Mouse (Mus musculus) granulocyte monocyte progenitor cell, adult 5-6 weeks (primary cell): ENCODE data around the gene Csn1s2a. TPM values are rescaled to one million over a fixed set of nuclear protein-coding genes. Genes with fewer than 3 reads are reported as not detected.
"Not testable (repeated sequence)": the region's sequence is repeated elsewhere in the genome, so short reads cannot be mapped to it uniquely, and the experiment has no call there.

ENCODE experiments used
- ATAC-seq: replicated peaks from 2 replicates; pipeline ENCODE4 v1.8.0; 2016; ENCODE audit warnings: mild to moderate bottlenecking, moderate TSS enrichment, inconsistent platforms; ENCODE audit not compliant: poor library complexity, severe bottlenecking
- total RNA-seq, 2 experiments: library from RNA; stranded (forward) in 1 of 2; stranded (reverse) in 1 of 2; fragments of 200-712, 200-1000 nt in 1 of 2; fragments of >200 nt in 1 of 2; fragmentation: Nextera tagmentation in 1 of 2; gene quantifications; 2 replicates each; pipeline ENCODE4 v1.2.3; 2014 to 2017

Gene Csn1s2a
- not detected in 2 replicates for total RNA-seq (2014; fragmentation: Nextera tagmentation)
- total RNA-seq (2017), result not detected in 2 replicates

DNA sequence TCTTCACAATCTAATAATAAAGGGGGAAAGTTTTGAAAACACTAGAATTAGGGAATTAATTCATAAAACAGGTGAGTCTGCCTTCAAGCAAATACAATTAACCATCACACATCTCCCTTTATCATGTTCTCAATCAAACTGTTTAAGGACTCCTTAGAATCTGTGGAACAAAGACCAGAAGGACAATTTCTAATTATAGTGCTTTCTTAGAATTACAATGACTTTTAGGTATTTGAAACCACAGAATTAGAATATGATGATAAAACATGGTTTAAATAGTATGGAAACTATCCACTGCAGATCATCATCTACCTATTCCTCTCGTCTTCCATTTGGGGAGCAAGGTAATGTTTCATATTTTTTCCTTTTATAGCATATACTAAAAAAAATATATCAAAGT lies at the start of gene Csn1s2a:
Csn1s2a (plus strand) TSS at position 301 of the 400 bp plus-strand sequence.
- ATAC-seq, result no peak

GRCm38 (mm10) chr5:87734821-87735220 lies 39.5 kb upstream of the Csn1s2a start:
- ATAC-seq, result no peak

GRCm38 (mm10) chr5:87753471-87753870 lies 20.9 kb upstream of the Csn1s2a start:
- no peak for ATAC-seq

- ATAC-seq, result no peak
Observed at GRCm38 (mm10) chr5:87764546-87764945, 9.8 kb upstream of the Csn1s2a start.

DNA sequence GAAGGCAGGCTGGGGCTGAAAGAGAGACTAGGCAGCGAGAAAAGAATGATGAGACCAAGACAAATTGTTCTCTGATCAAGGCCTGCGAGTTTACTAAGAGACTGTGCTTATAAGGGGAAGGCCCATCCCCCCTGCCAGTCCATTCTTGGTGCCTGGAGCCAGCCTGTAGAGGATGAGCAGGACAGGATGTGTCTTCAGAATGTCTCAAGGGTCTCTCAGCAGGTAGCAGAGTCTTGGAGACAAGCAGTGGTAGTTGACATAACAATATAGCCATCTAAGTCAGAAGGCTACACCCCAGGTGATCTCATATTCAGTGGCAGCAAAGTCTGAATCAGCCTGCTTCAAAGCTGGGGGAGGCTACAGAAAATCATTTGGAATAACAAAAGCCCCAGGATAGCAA lies 2.2 kb upstream of the Csn1s2a start:
- ATAC-seq, result not testable (repeated sequence)

- no peak for ATAC-seq
Observed at GRCm38 (mm10) chr5:87782731-87783130, 8.4 kb downstream of the Csn1s2a start.

- no peak for ATAC-seq
Observed at GRCm38 (mm10) chr5:87807782-87808181, 33.4 kb downstream of the Csn1s2a start, which contains the start of gene Csn1s2b. Gene Csn1s2b, plus strand, starts transcription at chr5:87808082.

DNA sequence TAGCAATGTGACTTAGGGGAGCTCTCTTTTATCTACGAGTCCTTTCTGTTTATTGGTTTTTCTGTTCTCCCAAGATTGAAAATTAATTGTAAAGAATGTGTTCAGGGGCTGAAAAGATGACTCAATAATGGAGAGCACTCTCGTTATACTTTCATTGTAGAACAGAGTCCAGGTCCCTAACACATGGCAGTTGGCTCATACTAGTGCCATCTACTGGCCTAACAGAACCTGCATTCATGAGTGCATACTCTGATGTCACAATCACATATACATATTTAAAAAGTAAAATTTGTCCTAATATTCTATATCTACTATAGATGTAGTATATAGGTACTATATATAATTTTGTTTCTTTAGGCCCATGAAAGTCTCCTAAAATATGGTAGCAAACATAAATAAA lies 34.9 kb downstream of the Csn1s2a start:
- no peak for ATAC-seq

DNA sequence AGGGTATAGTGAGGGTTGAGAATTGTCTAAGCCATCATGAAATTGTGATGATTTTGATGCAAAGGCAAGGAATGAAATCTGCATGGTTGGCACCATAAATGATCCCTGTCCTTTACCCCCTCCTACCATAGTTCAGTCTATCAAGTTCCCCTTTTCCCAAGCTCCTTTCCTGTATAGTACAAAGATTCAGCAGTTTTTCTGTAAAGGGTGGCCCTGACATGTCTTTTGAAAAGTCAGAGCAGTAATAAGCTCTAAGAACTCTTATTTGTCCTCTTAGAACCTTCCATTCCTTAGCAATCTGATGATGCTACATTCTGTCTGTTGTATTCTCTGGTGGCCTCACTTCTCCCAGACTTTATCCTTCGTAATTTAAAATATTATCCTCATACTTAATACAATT lies 51.0 kb downstream of the Csn1s2a start, which contains the start of gene Prr27:
Prr27 (plus strand) TSS at position 301 of the 400 bp plus-strand sequence.
- ATAC-seq, result no peak

Other genes with a start within 250 kb of the Csn1s2a start
- gene Sult1b1, start 236.4 kb upstream of the Csn1s2a start, total RNA-seq (2014; fragmentation: Nextera tagmentation), result not detected in 2 replicates
- gene Sult1b1, start 236.4 kb upstream of the Csn1s2a start, total RNA-seq (2017), result not detected in 2 replicates
- not detected in 2 replicates for gene Sult1d1, start 205.5 kb upstream of the Csn1s2a start, total RNA-seq (2014; fragmentation: Nextera tagmentation)
- not detected in 2 replicates for gene Sult1d1, start 205.5 kb upstream of the Csn1s2a start, total RNA-seq (2017)
- gene Sult1e1, start 183.0 kb upstream of the Csn1s2a start, total RNA-seq (2014; fragmentation: Nextera tagmentation), result not detected in 2 replicates
- not detected in 2 replicates for gene Sult1e1, start 183.0 kb upstream of the Csn1s2a start, total RNA-seq (2017)
- not detected in 2 replicates for gene Csn1s1, start 108.4 kb upstream of the Csn1s2a start, total RNA-seq (2014; fragmentation: Nextera tagmentation)
- gene Csn1s1, start 108.4 kb upstream of the Csn1s2a start, total RNA-seq (2017), result not detected in 2 replicates
- not detected in 2 replicates for gene Csn2, start 74.9 kb upstream of the Csn1s2a start, total RNA-seq (2014; fragmentation: Nextera tagmentation)
- not detected in 2 replicates for gene Csn2, start 74.9 kb upstream of the Csn1s2a start, total RNA-seq (2017)
- not detected in 2 replicates for gene Csn1s2b, start 33.5 kb downstream of the Csn1s2a start, total RNA-seq (2014; fragmentation: Nextera tagmentation)
- not detected in 2 replicates for gene Csn1s2b, start 33.5 kb downstream of the Csn1s2a start, total RNA-seq (2017)
- gene Prr27, start 51.1 kb downstream of the Csn1s2a start, total RNA-seq (2014; fragmentation: Nextera tagmentation), result not detected in 2 replicates
- gene Prr27, start 51.1 kb downstream of the Csn1s2a start, total RNA-seq (2017), result not detected in 2 replicates
- not detected in 2 replicates for gene Odam, start 110.5 kb downstream of the Csn1s2a start, total RNA-seq (2014; fragmentation: Nextera tagmentation)
- not detected in 2 replicates for gene Odam, start 110.5 kb downstream of the Csn1s2a start, total RNA-seq (2017)
- not detected in 2 replicates for gene Csn3, start 151.0 kb downstream of the Csn1s2a start, total RNA-seq (2014; fragmentation: Nextera tagmentation)
- gene Csn3, start 151.0 kb downstream of the Csn1s2a start, total RNA-seq (2017), result not detected in 2 replicates
- not detected in 2 replicates for gene 2310003L06Rik, start 194.9 kb downstream of the Csn1s2a start, total RNA-seq (2014; fragmentation: Nextera tagmentation)
- gene 2310003L06Rik, start 194.9 kb downstream of the Csn1s2a start, total RNA-seq (2017), result not detected in 2 replicates
- gene Gm28434, start 194.9 kb downstream of the Csn1s2a start, total RNA-seq (2014; fragmentation: Nextera tagmentation), result not detected in 2 replicates
- gene Gm28434, start 194.9 kb downstream of the Csn1s2a start, total RNA-seq (2017), result not detected in 2 replicates
- gene Cabs1, start 204.9 kb downstream of the Csn1s2a start, total RNA-seq (2014; fragmentation: Nextera tagmentation), result not detected in 2 replicates
- not detected in 2 replicates for gene Cabs1, start 204.9 kb downstream of the Csn1s2a start, total RNA-seq (2017)
- gene Smr3a, start 228.0 kb downstream of the Csn1s2a start, total RNA-seq (2014; fragmentation: Nextera tagmentation), result not detected in 2 replicates
- gene Smr3a, start 228.0 kb downstream of the Csn1s2a start, total RNA-seq (2017), result not detected in 2 replicates